Mouse (Mus musculus) Patski (cell line): ENCODE data around the gene Nfatc3. TPM values are rescaled to one million over a fixed set of nuclear protein-coding genes. Genes with fewer than 3 reads are reported as not detected.

ENCODE experiments used
- ATAC-seq: fragments of 100-300 bp; one replicate; pipeline ENCODE4 v1.8.0; 2021
- CTCF ChIA-PET: fragments of 350-600 bp; sonication (Branson Sonifier 250); formaldehyde crosslinking; loops from one replicate; lab custom pipeline; 2022; ENCODE audit warnings: inconsistent platforms; lab: Charles Lee
- POLR2A ChIA-PET: fragments of 350-600 bp; sonication (Branson Sonifier 250); formaldehyde crosslinking; loops from one replicate; lab custom pipeline; 2022; ENCODE audit warnings: antibody characterized with exemption, inconsistent platforms; lab: Charles Lee
- DNase-seq: peaks from one replicate; pipeline ENCODE4 v3.0.0-alpha.2; 2011; ENCODE audit warnings: low read depth, low spot score
- H3K27me3 ChIP-seq: fragments of 371-371 bp; one replicate; pipeline ENCODE4 v1.5.1; 2021
- CTCF ChIP-seq: fragments of 100-300 bp; IDR thresholded peaks from one replicate; pipeline ENCODE4 v1.5.1; 2021
- in situ Hi-C: fragments of 300-500 bp; cut with MboI; formaldehyde crosslinking; loops from 3 replicates; pipeline ENCODE4 v1.11.1; 2018; ENCODE audit warnings: low pct_unique_long_range_greater_than_20kb, mixed read lengths
- polyA plus RNA-seq: library from polyadenylated mRNA; unstranded; gene quantifications from one replicate; pipeline ENCODE4 v1.2.3, GENCODE M21; 2021

The Nfatc3 gene
- polyA plus RNA-seq, 1 experiment from 2014 or later = 33.5 TPM

DNA sequence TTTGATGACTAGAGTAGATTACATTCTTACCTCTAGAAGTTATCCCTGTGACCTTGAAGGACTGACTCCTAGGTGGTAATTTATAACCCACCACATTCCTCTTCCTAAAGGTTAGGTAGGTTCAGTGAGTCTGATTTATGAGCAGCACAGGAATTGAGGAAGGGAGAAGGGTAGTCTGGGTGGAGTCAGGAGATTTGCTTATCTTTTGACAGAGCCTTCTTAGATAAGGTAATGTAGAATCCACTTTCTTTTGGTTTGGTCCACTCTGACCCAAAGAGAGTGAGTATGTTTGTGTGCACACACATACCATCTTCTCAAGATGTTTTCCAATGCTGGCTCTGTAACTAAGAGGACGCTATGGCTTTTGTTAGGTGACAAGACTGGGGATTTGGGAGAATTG is 119.0 kb downstream of the Nfatc3 start:
- H3K27me3 ChIP-seq = no peaks in the 10 kb centered on the region
- ChIA-PET POLR2A (interaction anchor here (0.6 kb wide), 1 partner anchor 542 kb away, joined by 3 read pairs; no protein-coding TSS in a partner anchor), CTCF (interaction anchor here (1.9 kb wide), 1 partner anchor 12 kb away, joined by 8 read pairs; no protein-coding TSS in a partner anchor)
- ATAC-seq (no peak), DNase-seq (no peak)
- in situ Hi-C loops = no loop called here
- no peak for TF ChIP-seq CTCF

DNA sequence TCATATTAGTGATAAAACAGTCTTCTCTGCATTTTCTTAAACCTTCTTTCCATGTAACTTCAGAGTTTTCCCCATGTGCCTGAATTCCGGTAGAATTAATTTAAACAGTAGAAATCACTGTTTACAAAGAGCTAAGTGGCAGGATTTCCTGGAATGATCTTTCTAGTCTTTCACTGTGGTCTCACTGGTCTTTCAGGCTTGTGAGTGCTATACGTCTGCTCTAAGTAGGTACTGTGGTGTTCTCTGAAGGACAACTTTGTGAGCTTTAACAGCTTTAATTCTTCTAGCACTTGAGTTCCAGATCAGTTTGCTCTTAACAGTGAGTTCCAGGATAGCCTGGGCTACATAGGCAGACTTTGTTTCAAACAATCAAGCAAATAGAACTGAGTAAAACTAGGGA is 119.8 kb downstream of the Nfatc3 start:
- CTCF ChIA-PET = interaction anchor here (1.9 kb wide), 1 partner anchor 13 kb away, joined by 8 read pairs; no protein-coding TSS in a partner anchor
- DNase-seq (no peak), ATAC-seq (no peak)
- POLR2A ChIA-PET = interaction anchor here (0.5 kb wide), 1 partner anchor 14 kb away, joined by 3 read pairs; no protein-coding TSS in a partner anchor
- no peaks in the 10 kb centered on the region for H3K27me3 ChIP-seq
- in situ Hi-C loops = no loop called here
- TF ChIP-seq CTCF = no peak

Other genes starting within 250 kb of the Nfatc3 start
- 25.3 TPM for gene Ranbp10, start 231.5 kb upstream of the Nfatc3 start, polyA plus RNA-seq
- 0.24 TPM for gene Tsnaxip1, start 231.1 kb upstream of the Nfatc3 start, polyA plus RNA-seq
- 38.4 TPM for gene Cenpt, start 205.6 kb upstream of the Nfatc3 start, polyA plus RNA-seq
- gene Thap11, start 203.7 kb upstream of the Nfatc3 start, polyA plus RNA-seq = 49.7 TPM
- gene Nutf2, start 198.3 kb upstream of the Nfatc3 start, polyA plus RNA-seq = 19.1 TPM
- gene Edc4, start 178.0 kb upstream of the Nfatc3 start, polyA plus RNA-seq = 50.9 TPM
- 0.47 TPM for gene Nrn1l, start 165.3 kb upstream of the Nfatc3 start, polyA plus RNA-seq
- 36.4 TPM for gene Pskh1, start 158.4 kb upstream of the Nfatc3 start, polyA plus RNA-seq
- 1.3 TPM for gene Ctrl, start 125.0 kb upstream of the Nfatc3 start, polyA plus RNA-seq
- gene Psmb10, start 120.4 kb upstream of the Nfatc3 start, polyA plus RNA-seq = 61.7 TPM
- 1.3 TPM for gene Lcat, start 115.5 kb upstream of the Nfatc3 start, polyA plus RNA-seq
- 76.0 TPM for gene Slc12a4, start 92.7 kb upstream of the Nfatc3 start, polyA plus RNA-seq
- not detected for gene Dpep3, start 79.4 kb upstream of the Nfatc3 start, polyA plus RNA-seq
- 15.4 TPM for gene Dus2, start 67.5 kb upstream of the Nfatc3 start, polyA plus RNA-seq
- gene Dpep2nb, start 52.9 kb upstream of the Nfatc3 start, polyA plus RNA-seq = 0.14 TPM
- 12.7 TPM for gene Ddx28, start 47.0 kb upstream of the Nfatc3 start, polyA plus RNA-seq
- gene Esrp2, start 78.1 kb downstream of the Nfatc3 start, polyA plus RNA-seq = 3.3 TPM
- 24.6 TPM for gene Pla2g15, start 91.6 kb downstream of the Nfatc3 start, polyA plus RNA-seq
- 129 TPM for gene Slc7a6, start 110.0 kb downstream of the Nfatc3 start, polyA plus RNA-seq
- 48.1 TPM for gene Slc7a6os, start 152.1 kb downstream of the Nfatc3 start, polyA plus RNA-seq
- gene Prmt7, start 152.1 kb downstream of the Nfatc3 start, polyA plus RNA-seq = 26.1 TPM